Mouse (Mus musculus) stomach, postnatal 0 days (tissue): ENCODE measurements at regions not wholly inside any gene's neighbourhood (a gene's known extent, or its start where the extent isn't known, plus 50 kb on each side); places are given as distances from the start of the nearest gene placed in this dataset.

Experiments used
- ATAC-seq: fragments of 200-750 bp; cut with Nextera tagmentation; 2 replicates; pipeline ENCODE4 v1.8.0; 2017; ENCODE audit not compliant: low FRiP score, low TSS enrichment
- DNase-seq: peaks from one replicate; pipeline ENCODE4 v3.0.0-alpha.2; 2016; ENCODE audit warnings: low spot score
- H3K27ac ChIP-seq: fragments of 300-500 bp; sonication (generic); replicated peaks from 2 replicates; pipeline ENCODE4 v1.5.1; 2014; ENCODE audit warnings: mild to moderate bottlenecking, control low read depth
- H3K27me3 ChIP-seq: fragments of 300-500 bp; sonication (generic); 2 replicates; pipeline ENCODE4 v1.6.1; 2014; ENCODE audit warnings: low read length; ENCODE audit not compliant: control insufficient read depth, insufficient read depth
- H3K36me3 ChIP-seq: fragments of 300-500 bp; sonication (generic); 2 replicates; pipeline ENCODE4 v1.6.1; 2014; ENCODE audit warnings: low read length, mixed read lengths; ENCODE audit not compliant: control insufficient read depth, insufficient read depth
- H3K4me1 ChIP-seq: fragments of 300-500 bp; sonication (generic); replicated peaks from 2 replicates; pipeline ENCODE4 v1.6.1; 2014; ENCODE audit warnings: antibody characterized with exemption; ENCODE audit not compliant: control insufficient read depth, insufficient read depth
- H3K4me2 ChIP-seq: fragments of 300-500 bp; sonication (generic); replicated peaks from 2 replicates; pipeline ENCODE4 v1.6.1; 2014; ENCODE audit warnings: low read depth, mild to moderate bottlenecking, control low read depth, moderate library complexity
- H3K4me3 ChIP-seq: fragments of 300-500 bp; sonication (generic); 2 replicates; pipeline ENCODE4 v1.5.1; 2014; ENCODE audit warnings: low read depth, low read length, control low read depth
- H3K9ac ChIP-seq: fragments of 300-500 bp; sonication (generic); 2 replicates; pipeline ENCODE4 v1.6.1; 2014; ENCODE audit warnings: mild to moderate bottlenecking, low read length, control low read depth, mixed read lengths
- H3K9me3 ChIP-seq: fragments of 300-500 bp; sonication (generic); 2 replicates; pipeline ENCODE4 v1.6.1; 2016; ENCODE audit warnings: low read length; ENCODE audit not compliant: control insufficient read depth
- CTCF ChIP-seq: IDR thresholded peaks from 2 replicates; pipeline ENCODE4 v1.5.1; 2016; ENCODE audit warnings: antibody characterized with exemption, low read depth, mild to moderate bottlenecking, moderate library complexity
- EP300 ChIP-seq: optimal IDR thresholded peaks from 2 replicates; pipeline ENCODE3; 2016; ENCODE audit warnings: antibody characterized with exemption
- WGBS: fragments of 180-500 bp; shearing (Covaris S2); extraction: QIAGEN DNeasy Blood & Tissue Kit; methylation state at CpG from one replicate; pipeline ENCODE4 v1.1.7; 2014; 5-methylcytosine and 5-hydroxymethylcytosine counted together

DNA sequence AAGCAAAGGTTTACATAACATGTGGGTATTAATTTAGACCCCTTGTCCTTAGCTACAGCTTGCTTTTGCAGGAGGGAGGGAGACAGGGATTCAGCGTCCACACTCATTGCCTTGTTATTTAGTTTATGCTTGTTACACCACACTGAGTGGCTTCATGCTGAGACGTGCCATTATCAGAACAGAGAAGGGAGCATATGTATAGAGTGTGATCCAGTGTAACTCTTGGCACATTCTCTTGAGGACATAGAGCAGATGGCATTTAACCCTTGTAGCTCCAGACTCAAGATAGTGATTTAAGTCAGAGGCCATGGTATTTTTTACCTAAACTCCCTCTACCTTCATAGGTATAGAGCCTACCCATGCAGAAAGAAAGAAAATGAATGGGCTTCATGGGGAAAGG lies 437.7 kb downstream of the Dhx35 start:
- ATAC-seq (no peak), DNase-seq (no peak)
- Histone ChIP-seq H3K27me3 (no peaks in the 10 kb centered on the region), H3K36me3 (no peaks in the 10 kb centered on the region), H3K9ac (no peak overlapping the region), H3K9me3 (no peaks in the 10 kb centered on the region), H3K4me3 (no peak overlapping the region), H3K4me2 (no peak overlapping the region), H3K4me1 (no peaks in the 10 kb centered on the region), H3K27ac (no peak overlapping the region)
- 38% methylated on average over 2 of the region's 2 CpGs for WGBS
- TF ChIP-seq CTCF (no peak), EP300 (no peak)

DNA sequence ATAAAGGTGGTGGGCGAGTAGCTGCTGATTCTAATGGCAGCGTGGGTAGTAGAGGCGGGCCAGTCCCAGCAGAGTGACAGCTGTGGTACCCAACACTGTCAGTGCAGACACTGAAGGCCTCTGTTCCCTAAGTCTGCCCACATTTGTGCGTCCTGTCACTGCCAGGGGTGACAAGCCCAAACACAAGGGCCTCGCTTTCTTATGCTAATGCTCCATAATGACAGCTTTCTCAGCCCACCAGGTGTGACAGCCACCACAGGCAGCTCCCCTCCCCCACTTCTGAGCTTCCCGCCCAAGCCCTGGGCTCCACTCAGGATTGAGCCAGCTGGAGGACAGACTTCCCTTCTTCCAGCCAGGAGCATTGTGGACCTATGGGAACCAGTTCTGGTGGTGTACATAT lies 440.4 kb downstream of the Dhx35 start:
- no peak overlapping the region for H3K27ac ChIP-seq
- no peaks in the 10 kb centered on the region for H3K36me3 ChIP-seq
- DNase-seq = no peak
- no peak overlapping the region for H3K4me3 ChIP-seq
- WGBS = 22% methylated on average over 6 of the region's 6 CpGs
- H3K4me2 ChIP-seq = no peak overlapping the region
- H3K9ac ChIP-seq = no peak overlapping the region
- H3K4me1 ChIP-seq = no peaks in the 10 kb centered on the region
- H3K27me3 ChIP-seq = no peaks in the 10 kb centered on the region
- TF ChIP-seq CTCF = no peak
- no peak for TF ChIP-seq EP300
- H3K9me3 ChIP-seq = no peaks in the 10 kb centered on the region
- no peak for ATAC-seq

DNA sequence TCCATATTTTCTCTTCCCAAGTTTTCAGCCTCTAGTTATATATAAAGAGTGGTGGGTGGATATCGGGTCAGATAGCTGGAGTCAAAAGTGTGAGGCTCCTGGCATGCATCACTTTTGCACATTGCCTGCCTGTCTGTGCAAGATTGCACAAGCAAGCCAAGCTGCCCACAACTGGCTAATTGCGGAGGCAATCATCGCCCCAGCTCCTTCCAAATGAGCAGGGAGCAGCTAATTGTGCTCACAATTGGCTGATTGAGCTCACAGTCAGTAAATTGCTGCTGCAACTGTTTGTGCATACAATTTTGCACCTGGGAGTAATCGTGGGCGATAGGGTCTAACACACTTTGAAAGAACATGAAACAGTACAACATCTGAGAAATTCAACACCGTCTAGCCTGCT lies 455.5 kb downstream of the Dhx35 start:
- Histone ChIP-seq H3K4me1 (no peaks in the 10 kb centered on the region), H3K4me2 (no peak overlapping the region), H3K9me3 (no peaks in the 10 kb centered on the region), H3K9ac (no peak overlapping the region), H3K4me3 (no peak overlapping the region), H3K27ac (no peak overlapping the region), H3K27me3 (no peaks in the 10 kb centered on the region), H3K36me3 (no peaks in the 10 kb centered on the region)
- DNase-seq (no peak), ATAC-seq (no peak)
- TF ChIP-seq EP300 = no peak
- no peak for TF ChIP-seq CTCF
- 86% methylated on average over 6 of the region's 6 CpGs for WGBS

DNA sequence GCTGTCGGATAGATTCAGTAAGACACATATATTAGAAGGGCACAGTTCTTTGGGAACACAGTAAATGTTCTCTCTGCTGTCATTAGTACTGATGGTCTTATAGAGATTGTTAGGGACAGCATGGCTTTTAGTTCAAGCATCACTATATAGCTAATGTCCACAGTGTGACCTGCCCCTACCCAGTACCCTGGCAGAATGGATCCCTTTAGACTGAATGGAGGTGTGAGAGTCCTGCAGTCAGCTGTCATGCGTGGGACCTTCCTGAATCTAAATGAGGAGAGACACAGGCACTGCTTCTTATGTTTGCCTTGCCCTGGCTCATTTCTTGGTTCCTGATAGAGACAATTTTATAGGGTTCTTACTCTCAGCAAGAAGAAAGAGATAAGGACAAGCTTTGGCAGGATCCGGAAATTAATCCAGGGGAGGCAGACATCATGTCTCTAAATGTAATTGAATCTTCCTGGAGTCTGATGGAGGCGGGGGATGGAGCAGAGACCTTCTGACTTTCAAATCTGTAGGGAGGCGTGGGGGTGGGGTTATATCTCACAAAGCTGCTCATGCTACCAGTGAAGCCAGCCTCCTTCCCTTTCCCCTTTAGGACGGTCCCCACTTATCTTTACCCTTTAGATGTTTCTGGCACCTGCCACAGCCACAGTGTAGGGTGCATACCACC lies 456.5 kb downstream of the Dhx35 start:
- TF ChIP-seq EP300 (no peak), CTCF (no peak)
- Histone ChIP-seq H3K4me3 (no peak overlapping the region), H3K27me3 (no peaks in the 10 kb centered on the region), H3K36me3 (no peaks in the 10 kb centered on the region), H3K9ac (no peak overlapping the region), H3K9me3 (no peaks in the 10 kb centered on the region), H3K27ac (no peak overlapping the region), H3K4me2 (no peak overlapping the region), H3K4me1 (no peaks in the 10 kb centered on the region)
- DNase-seq = no peak
- ATAC-seq = no peak
- WGBS = 72% methylated on average over 6 of the region's 6 CpGs

DNA sequence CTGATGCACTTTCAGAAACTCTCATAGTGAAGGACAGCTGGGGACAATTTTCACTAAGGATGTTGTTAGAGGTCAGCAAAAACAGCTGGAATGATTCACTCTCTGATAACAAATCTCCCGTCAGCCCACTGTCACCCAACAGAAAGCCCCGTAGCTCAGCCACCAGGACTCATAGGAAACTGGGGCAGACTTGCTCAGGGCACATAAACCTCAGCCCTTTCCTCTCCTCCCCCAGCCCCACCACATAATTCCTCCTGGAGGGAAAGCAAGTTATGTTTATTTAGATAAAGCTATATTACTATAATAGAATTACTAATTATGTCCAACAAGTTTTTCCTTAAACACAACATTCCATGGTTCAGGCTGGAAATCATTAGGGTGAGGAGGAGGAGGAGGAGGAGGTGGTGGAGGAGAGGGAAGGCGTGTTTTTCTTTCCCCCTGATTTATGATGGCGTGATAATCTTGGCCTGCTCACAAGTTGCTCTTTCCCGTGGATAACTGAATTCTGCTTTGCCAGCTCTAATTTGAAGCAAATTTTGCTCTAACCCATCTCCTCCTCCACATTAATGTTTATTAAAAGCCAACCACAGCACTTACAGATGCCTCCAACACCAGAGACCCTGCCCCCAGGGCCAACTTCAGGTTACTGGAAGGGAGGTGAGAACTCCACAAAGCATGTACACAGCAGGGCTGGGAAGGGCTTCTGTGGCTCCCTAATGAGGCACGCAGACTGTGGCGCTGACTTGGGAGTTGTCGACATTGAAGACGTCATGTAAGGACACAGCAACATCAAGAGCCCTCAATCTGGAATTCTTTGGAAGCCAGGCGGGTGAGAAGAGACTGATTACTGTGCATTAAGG lies 475.8 kb downstream of the Dhx35 start:
- no peak for ATAC-seq
- no peak overlapping the region for H3K27ac ChIP-seq
- TF ChIP-seq EP300 (no peak), CTCF (no peak)
- H3K27me3 ChIP-seq = no peaks in the 10 kb centered on the region
- no peaks in the 10 kb centered on the region for H3K9me3 ChIP-seq
- no peak overlapping the region for H3K9ac ChIP-seq
- no peak overlapping the region for H3K4me2 ChIP-seq
- no peaks in the 10 kb centered on the region for H3K36me3 ChIP-seq
- 47% methylated on average over 10 of the region's 10 CpGs for WGBS
- DNase-seq = no peak
- H3K4me1 ChIP-seq = no peaks in the 10 kb centered on the region
- no peak overlapping the region for H3K4me3 ChIP-seq

DNA sequence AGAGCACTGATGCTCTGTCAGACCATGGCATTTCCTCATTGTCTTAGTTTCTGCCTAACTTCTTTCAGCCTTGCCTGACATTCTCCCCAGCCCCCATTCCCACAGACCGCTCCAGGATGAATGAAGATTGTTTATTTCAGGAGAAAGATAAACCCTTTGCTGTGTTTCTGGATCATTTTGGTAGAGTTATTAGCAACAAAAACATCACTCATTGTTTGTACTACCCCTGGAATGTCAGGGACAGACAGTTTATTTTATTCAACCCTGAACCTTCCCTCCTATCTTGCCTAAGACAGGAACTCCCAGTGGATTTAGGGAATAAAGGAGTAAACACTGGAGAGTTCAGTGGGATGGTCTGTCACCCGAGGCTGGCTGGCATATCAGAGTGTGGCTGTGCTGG lies 484.3 kb downstream of the Dhx35 start:
- H3K27me3 ChIP-seq = no peaks in the 10 kb centered on the region
- TF ChIP-seq EP300 (no peak), CTCF (no peak)
- no peaks in the 10 kb centered on the region for H3K4me1 ChIP-seq
- H3K36me3 ChIP-seq = no peaks in the 10 kb centered on the region
- H3K4me2 ChIP-seq = no peak overlapping the region
- WGBS = 18% methylated on average over 2 of the region's 2 CpGs
- H3K9me3 ChIP-seq = no peaks in the 10 kb centered on the region
- no peak overlapping the region for H3K27ac ChIP-seq
- H3K9ac ChIP-seq = no peak overlapping the region
- ATAC-seq (no peak), DNase-seq (no peak)
- no peak overlapping the region for H3K4me3 ChIP-seq
